Mouse (Mus musculus) heart, embryonic 13.5 days (tissue): Measurements from ENCODE around the gene Golim4. TPM values are rescaled to one million over a fixed set of nuclear protein-coding genes. Genes with fewer than 3 reads are reported as not detected.

Experiments
- ATAC-seq: fragments of 200-750 bp; cut with Nextera tagmentation; 2 replicates; pipeline ENCODE4 v1.8.0; 2017; ENCODE audit warnings: moderate TSS enrichment; ENCODE audit not compliant: insufficient number of reproducible peaks, low FRiP score, low TSS enrichment; ENCODE audit errors: extremely low read depth
- H3K27ac ChIP-seq: fragments of 300-500 bp; sonication (generic); replicated peaks from 2 replicates; pipeline ENCODE4 v1.5.1; 2015; ENCODE audit warnings: moderate library complexity, mild to moderate bottlenecking, inconsistent platforms
- H3K27me3 ChIP-seq: fragments of 300-500 bp; sonication (generic); replicated peaks from 2 replicates; pipeline ENCODE4 v1.6.1; 2015; ENCODE audit warnings: mild to moderate bottlenecking, inconsistent platforms
- H3K36me3 ChIP-seq: fragments of 300-500 bp; sonication (generic); 2 replicates; pipeline ENCODE4 v1.6.1; 2015; ENCODE audit warnings: mild to moderate bottlenecking, inconsistent platforms
- H3K4me1 ChIP-seq: fragments of 300-500 bp; sonication (generic); 2 replicates; pipeline ENCODE4 v1.6.1; 2015; ENCODE audit warnings: inconsistent platforms
- H3K4me2 ChIP-seq: fragments of 300-500 bp; sonication (generic); 2 replicates; pipeline ENCODE4 v1.6.1; 2015; ENCODE audit warnings: inconsistent platforms, mild to moderate bottlenecking, moderate library complexity
- H3K4me3 ChIP-seq: fragments of 300-500 bp; sonication (generic); 2 replicates; pipeline ENCODE4 v1.5.1; 2015; ENCODE audit warnings: moderate library complexity, mild to moderate bottlenecking, inconsistent platforms
- H3K9ac ChIP-seq: fragments of 300-500 bp; sonication (generic); 2 replicates; pipeline ENCODE4 v1.6.1; 2015; ENCODE audit warnings: inconsistent platforms, mild to moderate bottlenecking, moderate library complexity
- H3K9me3 ChIP-seq: fragments of 300-500 bp; sonication (generic); 2 replicates; pipeline ENCODE4 v1.6.1; 2016; ENCODE audit warnings: inconsistent platforms
- WGBS: fragments of 180-500 bp; shearing (Covaris S2); methylation state at CpG from one replicate; pipeline ENCODE4 v1.1.7; 2015; ENCODE audit warnings: mixed read lengths; 5-methylcytosine and 5-hydroxymethylcytosine counted together
- polyA plus RNA-seq: library from polyadenylated mRNA; unstranded; fragments of >200 nt; fragmentation: Nextera tagmentation; extraction: Ambion mirVana; gene quantifications from 2 replicates; pipeline ENCODE4 v1.2.1, GENCODE M21; 2015

Golim4 gene
- polyA plus RNA-seq, 1 experiment from 2014 or later = 43.9 TPM

GRCm38 (mm10) chr3:75949358-75949757 lies 7.4 kb downstream of the Golim4 start:
- Histone ChIP-seq H3K27ac (no peak overlapping the region), H3K36me3 (peaks cover 26% of the 10 kb centered on the region), H3K4me3 (no peak overlapping the region), H3K4me1 (peaks cover 59% of the 10 kb centered on the region), H3K4me2 (no peak overlapping the region), H3K9me3 (no peaks in the 10 kb centered on the region), H3K9ac (no peak overlapping the region), H3K27me3 (no peaks in the 10 kb centered on the region)
- ATAC-seq = no peak
- WGBS = 44% methylated on average over 5 of the region's 5 CpGs

- Histone ChIP-seq H3K4me3 (no peak overlapping the region), H3K36me3 (peaks cover 28% of the 10 kb centered on the region), H3K4me1 (peaks cover 57% of the 10 kb centered on the region), H3K4me2 (no peak overlapping the region), H3K9me3 (no peaks in the 10 kb centered on the region), H3K9ac (no peak overlapping the region), H3K27me3 (no peaks in the 10 kb centered on the region), H3K27ac (no peak overlapping the region)
- WGBS = 77% methylated on average over 2 of the region's 2 CpGs
- no peak for ATAC-seq
Measured at GRCm38 (mm10) chr3:75948541-75949095, 8.1 kb downstream of the Golim4 start.

- WGBS = 92% methylated on average over 1 of the region's 1 CpGs
- H3K4me3 ChIP-seq = no peak overlapping the region
- H3K4me2 ChIP-seq = no peak overlapping the region
- H3K4me1 ChIP-seq = peaks cover 56% of the 10 kb centered on the region
- H3K9me3 ChIP-seq = no peaks in the 10 kb centered on the region
- ATAC-seq = no peak
- H3K27me3 ChIP-seq = no peaks in the 10 kb centered on the region
- no peak overlapping the region for H3K27ac ChIP-seq
- H3K36me3 ChIP-seq = peaks cover 28% of the 10 kb centered on the region
- H3K9ac ChIP-seq = no peak overlapping the region
Measured at GRCm38 (mm10) chr3:75948003-75948402, 8.7 kb downstream of the Golim4 start.

GRCm38 (mm10) chr3:75942303-75943060 lies 14.3 kb downstream of the Golim4 start:
- H3K4me2 ChIP-seq = peak overlapping the region; percentile 24; the same call in 1 of the 2 replicates
- H3K27me3 ChIP-seq = no peaks in the 10 kb centered on the region
- peaks cover 37% of the 10 kb centered on the region for H3K4me1 ChIP-seq
- ATAC-seq = no peak
- H3K27ac ChIP-seq = peak overlapping the region; percentile 58
- WGBS = 46% methylated on average over 12 of the region's 12 CpGs
- peaks cover 30% of the 10 kb centered on the region for H3K36me3 ChIP-seq
- H3K9ac ChIP-seq = no peak overlapping the region
- no peaks in the 10 kb centered on the region for H3K9me3 ChIP-seq
- H3K4me3 ChIP-seq = no peak overlapping the region

GRCm38 (mm10) chr3:75941864-75942263 lies 14.9 kb downstream of the Golim4 start:
- 62% methylated on average over 1 of the region's 1 CpGs for WGBS
- no peak for ATAC-seq
- H3K4me3 ChIP-seq = no peak overlapping the region
- H3K4me1 ChIP-seq = peaks cover 37% of the 10 kb centered on the region
- no peak overlapping the region for H3K4me2 ChIP-seq
- H3K27me3 ChIP-seq = no peaks in the 10 kb centered on the region
- H3K27ac ChIP-seq = 0 out of 2 replicates have a peak overlapping the region, but pooled peaks have one; percentile 13
- H3K9ac ChIP-seq = no peak overlapping the region
- H3K36me3 ChIP-seq = peaks cover 24% of the 10 kb centered on the region
- H3K9me3 ChIP-seq = no peaks in the 10 kb centered on the region

- Histone ChIP-seq H3K4me1 (peaks cover 10% of the 10 kb centered on the region), H3K36me3 (peaks cover 13% of the 10 kb centered on the region), H3K4me2 (no peak overlapping the region), H3K27me3 (no peaks in the 10 kb centered on the region), H3K9ac (no peak overlapping the region), H3K9me3 (peaks cover 8% of the 10 kb centered on the region), H3K4me3 (no peak overlapping the region), H3K27ac (no peak overlapping the region)
- WGBS = 93% methylated on average over 2 of the region's 2 CpGs
- no peak for ATAC-seq
Measured at GRCm38 (mm10) chr3:75936152-75936551, 20.6 kb downstream of the Golim4 start.

- no peak overlapping the region for H3K4me2 ChIP-seq
- no peak overlapping the region for H3K27ac ChIP-seq
- peaks cover 8% of the 10 kb centered on the region for H3K9me3 ChIP-seq
- 66% methylated on average over 2 of the region's 2 CpGs for WGBS
- H3K9ac ChIP-seq = no peak overlapping the region
- no peaks in the 10 kb centered on the region for H3K27me3 ChIP-seq
- H3K36me3 ChIP-seq = peaks cover 10% of the 10 kb centered on the region
- peaks cover 28% of the 10 kb centered on the region for H3K4me1 ChIP-seq
- ATAC-seq = no peak
- H3K4me3 ChIP-seq = no peak overlapping the region
Measured at GRCm38 (mm10) chr3:75930659-75931225, 26.0 kb downstream of the Golim4 start.

GRCm38 (mm10) chr3:75929926-75930548 lies 26.7 kb downstream of the Golim4 start:
- Histone ChIP-seq H3K4me2 (no peak overlapping the region), H3K27ac (no peak overlapping the region), H3K36me3 (peaks cover 10% of the 10 kb centered on the region), H3K9me3 (peaks cover 8% of the 10 kb centered on the region), H3K27me3 (no peaks in the 10 kb centered on the region), H3K4me1 (peaks cover 35% of the 10 kb centered on the region), H3K4me3 (no peak overlapping the region), H3K9ac (no peak overlapping the region)
- 72% methylated on average over 7 of the region's 7 CpGs for WGBS
- no peak for ATAC-seq

- H3K36me3 ChIP-seq = no peaks in the 10 kb centered on the region
- H3K4me3 ChIP-seq = no peak overlapping the region
- H3K4me1 ChIP-seq = peaks cover 58% of the 10 kb centered on the region
- peak overlapping the region; percentile 62; the same call in 1 of the 2 replicates for H3K27ac ChIP-seq
- H3K9me3 ChIP-seq = no peaks in the 10 kb centered on the region
- no peak overlapping the region for H3K9ac ChIP-seq
- H3K4me2 ChIP-seq = peak overlapping the region; percentile 52; the same call in 1 of the 2 replicates
- ATAC-seq = no peak
- 80% methylated on average over 3 of the region's 3 CpGs for WGBS
- no peaks in the 10 kb centered on the region for H3K27me3 ChIP-seq
Measured at GRCm38 (mm10) chr3:75926327-75926726, 30.4 kb downstream of the Golim4 start.

GRCm38 (mm10) chr3:75925123-75925522 lies 31.6 kb downstream of the Golim4 start:
- no peak overlapping the region for H3K9ac ChIP-seq
- no peaks in the 10 kb centered on the region for H3K27me3 ChIP-seq
- no peak for ATAC-seq
- WGBS = 60% methylated on average over 2 of the region's 2 CpGs
- H3K36me3 ChIP-seq = no peaks in the 10 kb centered on the region
- no peak overlapping the region for H3K4me3 ChIP-seq
- H3K9me3 ChIP-seq = no peaks in the 10 kb centered on the region
- H3K4me1 ChIP-seq = peaks cover 60% of the 10 kb centered on the region
- peak overlapping the region; percentile 52; the same call in 1 of the 2 replicates for H3K4me2 ChIP-seq
- H3K27ac ChIP-seq = no peak overlapping the region

GRCm38 (mm10) chr3:75917770-75918503 lies 38.8 kb downstream of the Golim4 start:
- H3K27me3 ChIP-seq = no peaks in the 10 kb centered on the region
- no peaks in the 10 kb centered on the region for H3K9me3 ChIP-seq
- H3K4me3 ChIP-seq = peak overlapping the region; percentile 21; the same call in 1 of the 2 replicates
- no peaks in the 10 kb centered on the region for H3K36me3 ChIP-seq
- 43% methylated on average over 17 of the region's 17 CpGs for WGBS
- no peak overlapping the region for H3K9ac ChIP-seq
- peaks cover 61% of the 10 kb centered on the region for H3K4me1 ChIP-seq
- peak overlapping the region; percentile 55 for H3K4me2 ChIP-seq
- H3K27ac ChIP-seq = 0 out of 2 replicates have a peak overlapping the region, but pooled peaks have one; percentile 12
- peak; percentile 46; the same call in 1 of the 2 replicates for ATAC-seq
